Mouse (Mus musculus) cerebellum, adult 2 months (tissue): ENCODE data around the gene Mlh3.

Experiments
- CTCF ChIP-seq: fragments of 200-500 bp; IDR thresholded peaks from 2 replicates; pipeline ENCODE4 v1.5.1; 2011; ENCODE audit warnings: low read depth, mild to moderate bottlenecking, control low read depth, low read length, moderate library complexity, borderline replicate concordance; ENCODE audit not compliant: insufficient read depth
- POLR2A ChIP-seq: fragments of 200-500 bp; IDR thresholded peaks from 2 replicates; pipeline ENCODE4 v1.6.1; 2011; ENCODE audit warnings: low read length, control low read depth, borderline replicate concordance; ENCODE audit not compliant: insufficient read depth

DNA sequence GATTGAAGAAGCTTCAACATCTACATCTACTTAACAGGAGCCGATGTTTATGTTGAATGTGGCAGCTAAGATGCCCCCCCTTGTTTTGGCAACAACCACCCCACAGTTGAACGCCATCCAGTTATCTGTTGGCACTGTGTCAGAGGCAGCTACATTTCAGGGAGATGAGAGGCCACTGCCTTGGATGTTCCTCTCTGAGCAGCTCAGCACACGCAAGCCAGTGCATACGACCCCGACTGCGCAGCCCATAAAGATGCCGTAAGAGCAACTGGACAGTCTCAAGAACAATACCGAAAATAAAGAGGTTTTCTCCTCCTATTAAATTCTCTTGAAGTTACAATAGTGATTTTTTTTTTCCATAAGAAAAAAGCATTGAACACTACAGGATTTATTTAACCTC is 5.9 kb downstream of the Mlh3 start:
- TF ChIP-seq POLR2A (no peak), CTCF (no peak)
